Mouse (Mus musculus): ENCODE measurements at regions not wholly inside any gene's neighbourhood (a gene's known extent, or its start where the extent isn't known, plus 50 kb on each side); places are given as distances from the start of the nearest gene placed in this dataset.

DNA sequence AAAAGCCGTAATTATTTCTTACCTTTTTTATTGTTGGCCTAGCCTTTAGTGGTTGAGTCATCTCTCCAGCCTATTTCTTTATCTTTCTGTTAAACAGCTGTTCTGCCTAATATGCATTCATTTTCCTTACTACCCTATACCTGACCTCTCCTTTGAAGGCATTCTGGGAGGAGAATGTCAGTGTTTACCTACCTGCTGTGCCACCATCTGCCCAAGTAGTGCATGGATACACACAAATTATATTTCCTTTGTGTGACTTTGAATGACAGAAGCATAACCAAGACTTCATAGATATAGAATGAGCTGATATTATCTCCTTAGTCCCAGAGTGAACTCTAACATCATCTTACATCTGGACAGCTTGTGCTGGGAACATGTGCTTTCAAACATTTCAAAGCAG is 293.5 kb upstream of the Tom1l1 start:
- H3K4me1 ChIP-seq (ENCODE audit: control insufficient read depth, insufficient read depth, low read length) = no peaks in the 10 kb centered on the region
- no peak overlapping the region for H3K27ac ChIP-seq (ENCODE audit: low read depth, low read length)
- no peak for ATAC-seq
- no peaks in the 10 kb centered on the region for H3K36me3 ChIP-seq (ENCODE audit: control insufficient read depth, insufficient read depth, low read length)
- no peak for DNase-seq (ENCODE audit: low spot score)
- no peak overlapping the region for H3K4me3 ChIP-seq (ENCODE audit: low read depth, low read length)
- H3K9ac ChIP-seq (ENCODE audit: low read length) = no peak overlapping the region
- WGBS = 95% methylated on average over 1 of the region's 1 CpGs
- no peak overlapping the region for H3K4me2 ChIP-seq (ENCODE audit: low read length)
- no peaks in the 10 kb centered on the region for H3K9me3 ChIP-seq (replicated peaks; ENCODE audit: control insufficient read depth, low read length)
- H3K27me3 ChIP-seq (replicated peaks; ENCODE audit: control insufficient read depth, insufficient read depth, low read length) = no peaks in the 10 kb centered on the region

DNA sequence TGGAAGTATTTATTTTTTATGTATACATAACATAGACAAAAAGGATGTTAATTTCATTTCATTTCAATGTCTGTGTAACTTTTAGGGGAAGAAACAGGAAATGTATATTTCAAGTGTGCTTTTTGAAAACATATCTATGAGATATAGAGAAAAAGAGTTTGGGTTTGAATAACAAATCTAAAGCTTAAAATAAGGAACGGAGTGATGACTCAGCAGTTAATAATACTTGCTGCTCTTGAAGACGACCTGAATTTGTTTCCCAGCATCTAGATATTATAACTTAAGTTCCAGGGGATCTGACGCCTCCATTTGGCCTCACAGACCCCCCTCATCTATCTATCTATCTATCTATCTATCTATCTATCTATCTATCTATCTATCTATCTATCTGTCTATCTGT is 290.1 kb upstream of the Tom1l1 start:
- ATAC-seq = no peak
- no peaks in the 10 kb centered on the region for H3K36me3 ChIP-seq (ENCODE audit: control insufficient read depth, insufficient read depth, low read length)
- H3K4me1 ChIP-seq (ENCODE audit: control insufficient read depth, insufficient read depth, low read length) = no peaks in the 10 kb centered on the region
- no peak overlapping the region for H3K4me2 ChIP-seq (ENCODE audit: low read length)
- H3K27ac ChIP-seq (ENCODE audit: low read depth, low read length) = no peak overlapping the region
- H3K9me3 ChIP-seq (replicated peaks; ENCODE audit: control insufficient read depth, low read length) = no peaks in the 10 kb centered on the region
- DNase-seq (ENCODE audit: low spot score) = no peak
- 79% methylated on average over 3 of the region's 3 CpGs for WGBS
- no peak overlapping the region for H3K9ac ChIP-seq (ENCODE audit: low read length)
- no peaks in the 10 kb centered on the region for H3K27me3 ChIP-seq (replicated peaks; ENCODE audit: control insufficient read depth, insufficient read depth, low read length)
- H3K4me3 ChIP-seq (ENCODE audit: low read depth, low read length) = no peak overlapping the region

DNA sequence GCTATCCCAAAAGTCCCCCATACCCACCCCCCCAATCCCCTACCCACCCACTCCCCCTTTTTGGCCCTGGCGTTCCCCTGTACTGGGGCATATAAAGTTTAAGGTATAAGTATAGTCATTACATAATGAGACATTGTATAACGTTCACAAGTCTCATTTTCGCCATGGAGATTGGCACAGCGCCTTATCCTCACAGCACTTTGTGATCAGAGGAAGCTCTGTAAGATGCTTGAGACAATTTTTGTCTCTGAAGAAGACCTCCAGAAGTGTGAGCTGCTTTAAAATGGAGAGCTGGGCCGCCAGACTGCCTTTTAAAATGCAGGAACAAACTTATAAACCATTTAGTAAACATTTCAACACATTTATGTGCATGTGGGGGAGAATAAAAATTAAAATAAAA is 252.9 kb upstream of the Tom1l1 start:
- Histone ChIP-seq H3K27me3 (replicated peaks; ENCODE audit: control insufficient read depth, insufficient read depth, low read length) (no peaks in the 10 kb centered on the region), H3K9me3 (replicated peaks; ENCODE audit: control insufficient read depth, low read length) (no peaks in the 10 kb centered on the region), H3K36me3 (ENCODE audit: control insufficient read depth, insufficient read depth, low read length) (no peaks in the 10 kb centered on the region), H3K9ac (ENCODE audit: low read length) (no peak overlapping the region), H3K4me1 (ENCODE audit: control insufficient read depth, insufficient read depth, low read length) (no peaks in the 10 kb centered on the region), H3K4me2 (ENCODE audit: low read length) (no peak overlapping the region), H3K27ac (ENCODE audit: low read depth, low read length) (no peak overlapping the region), H3K4me3 (ENCODE audit: low read depth, low read length) (no peak overlapping the region)
- whole genome bisulfite sequencing = 69% methylated on average over 5 of the region's 5 CpGs
- ATAC-seq (no peak), DNase-seq (ENCODE audit: low spot score) (no peak)

DNA sequence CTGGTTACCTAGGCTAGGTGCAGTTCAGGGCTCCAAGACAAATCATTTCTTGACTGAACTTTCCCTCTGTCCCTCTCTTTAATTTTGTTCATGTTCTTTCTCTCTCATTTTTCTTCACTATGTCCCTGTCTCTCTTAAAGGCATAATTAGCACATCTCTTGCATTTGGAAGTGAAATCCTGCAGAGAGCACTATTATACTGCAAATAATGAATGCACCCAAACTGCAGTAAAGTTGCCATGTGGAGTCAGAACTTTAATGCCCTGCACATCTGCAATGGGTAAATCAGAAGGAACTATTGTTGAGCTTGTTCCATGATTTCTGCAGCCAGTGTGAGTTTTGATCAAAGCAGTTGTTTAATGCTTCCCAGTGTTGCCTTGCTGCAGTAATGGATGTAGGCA is 237.6 kb upstream of the Tom1l1 start:
- H3K4me2 ChIP-seq (ENCODE audit: low read length) = no peak overlapping the region
- H3K36me3 ChIP-seq (ENCODE audit: control insufficient read depth, insufficient read depth, low read length) = no peaks in the 10 kb centered on the region
- no peak overlapping the region for H3K4me3 ChIP-seq (ENCODE audit: low read depth, low read length)
- H3K27ac ChIP-seq (ENCODE audit: low read depth, low read length) = no peak overlapping the region
- DNase-seq (ENCODE audit: low spot score) = no peak
- no peak for ATAC-seq
- no peaks in the 10 kb centered on the region for H3K9me3 ChIP-seq (replicated peaks; ENCODE audit: control insufficient read depth, low read length)
- H3K9ac ChIP-seq (ENCODE audit: low read length) = no peak overlapping the region
- no peaks in the 10 kb centered on the region for H3K4me1 ChIP-seq (ENCODE audit: control insufficient read depth, insufficient read depth, low read length)
- H3K27me3 ChIP-seq (replicated peaks; ENCODE audit: control insufficient read depth, insufficient read depth, low read length) = no peaks in the 10 kb centered on the region

DNA sequence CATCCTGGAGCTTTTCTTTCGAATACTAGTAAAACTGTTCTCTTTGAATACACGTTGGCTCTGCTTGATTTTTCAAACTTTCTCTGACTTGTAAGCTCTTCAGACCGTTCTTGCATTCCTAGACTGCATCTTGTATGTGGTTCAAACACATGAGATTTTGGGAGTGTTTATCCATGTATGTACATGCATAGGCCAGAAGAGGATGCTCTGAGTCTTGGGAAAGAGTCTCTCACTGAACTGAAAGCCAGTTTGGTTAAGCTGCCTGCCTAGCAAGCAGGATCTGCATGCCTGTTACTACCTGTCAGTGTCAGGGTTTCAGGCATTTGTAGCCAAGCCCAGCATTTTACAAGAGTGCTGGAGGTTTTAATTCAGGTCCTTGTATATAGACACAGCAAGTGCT is 229.6 kb upstream of the Tom1l1 start:
- WGBS = 82% methylated on average over 3 of the region's 3 CpGs
- ATAC-seq (no peak), DNase-seq (ENCODE audit: low spot score) (no peak)
- no peak overlapping the region for H3K4me3 ChIP-seq (ENCODE audit: low read depth, low read length)
- no peak overlapping the region for H3K27ac ChIP-seq (ENCODE audit: low read depth, low read length)
- H3K9me3 ChIP-seq (replicated peaks; ENCODE audit: control insufficient read depth, low read length) = no peaks in the 10 kb centered on the region
- no peaks in the 10 kb centered on the region for H3K27me3 ChIP-seq (replicated peaks; ENCODE audit: control insufficient read depth, insufficient read depth, low read length)
- no peaks in the 10 kb centered on the region for H3K36me3 ChIP-seq (ENCODE audit: control insufficient read depth, insufficient read depth, low read length)
- no peaks in the 10 kb centered on the region for H3K4me1 ChIP-seq (ENCODE audit: control insufficient read depth, insufficient read depth, low read length)
- no peak overlapping the region for H3K9ac ChIP-seq (ENCODE audit: low read length)
- no peak overlapping the region for H3K4me2 ChIP-seq (ENCODE audit: low read length)

DNA sequence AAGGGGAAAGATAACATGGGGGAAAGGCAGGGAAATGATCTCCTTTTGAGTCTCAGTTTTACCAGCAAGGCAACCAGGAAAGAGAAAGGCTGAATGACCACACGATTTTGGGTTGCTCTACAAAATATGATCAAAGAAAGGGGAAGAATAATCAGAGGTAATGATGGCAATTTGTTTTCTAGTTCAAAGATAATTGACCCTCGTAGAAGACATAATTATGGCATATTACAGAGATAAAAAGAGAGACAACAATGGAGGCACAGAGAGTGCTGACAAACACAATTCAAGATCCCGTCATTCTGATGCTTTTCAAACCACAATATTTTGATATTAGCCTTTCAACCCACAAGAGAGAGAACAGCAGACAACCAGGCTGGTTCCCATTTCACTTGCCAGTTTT is 206.1 kb upstream of the Tom1l1 start:
- Histone ChIP-seq H3K36me3 (ENCODE audit: control insufficient read depth, insufficient read depth, low read length) (no peaks in the 10 kb centered on the region), H3K4me3 (ENCODE audit: low read depth, low read length) (no peak overlapping the region), H3K9me3 (replicated peaks; ENCODE audit: control insufficient read depth, low read length) (no peaks in the 10 kb centered on the region), H3K4me1 (ENCODE audit: control insufficient read depth, insufficient read depth, low read length) (no peaks in the 10 kb centered on the region), H3K27me3 (replicated peaks; ENCODE audit: control insufficient read depth, insufficient read depth, low read length) (no peaks in the 10 kb centered on the region), H3K9ac (ENCODE audit: low read length) (no peak overlapping the region), H3K27ac (ENCODE audit: low read depth, low read length) (no peak overlapping the region), H3K4me2 (ENCODE audit: low read length) (no peak overlapping the region)
- 27% methylated on average over 3 of the region's 3 CpGs for WGBS
- DNase-seq (ENCODE audit: low spot score) (peak; percentile 39), ATAC-seq (no peak)

DNA sequence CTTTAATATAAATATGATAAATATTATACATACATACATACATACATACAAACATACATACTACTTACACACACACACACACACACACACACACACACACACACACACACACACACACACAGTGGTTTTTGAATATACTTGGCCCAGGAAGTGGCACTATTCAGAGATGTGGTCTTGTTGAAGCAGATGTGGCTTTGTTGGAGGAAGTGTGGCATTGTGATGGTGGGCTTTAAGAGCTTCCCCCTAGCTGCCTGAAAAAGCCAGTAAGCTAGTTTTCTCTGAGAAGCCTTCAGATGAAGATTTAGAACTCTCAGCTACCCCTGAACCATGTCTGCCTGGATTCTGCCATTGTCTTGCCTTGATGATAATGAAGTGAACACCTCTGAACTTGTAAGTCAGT is 185.0 kb upstream of the Tom1l1 start:
- Histone ChIP-seq H3K9ac (ENCODE audit: low read length) (no peak overlapping the region), H3K36me3 (ENCODE audit: control insufficient read depth, insufficient read depth, low read length) (no peaks in the 10 kb centered on the region), H3K27ac (ENCODE audit: low read depth, low read length) (no peak overlapping the region), H3K4me1 (ENCODE audit: control insufficient read depth, insufficient read depth, low read length) (no peaks in the 10 kb centered on the region), H3K27me3 (replicated peaks; ENCODE audit: control insufficient read depth, insufficient read depth, low read length) (no peaks in the 10 kb centered on the region), H3K9me3 (replicated peaks; ENCODE audit: control insufficient read depth, low read length) (no peaks in the 10 kb centered on the region), H3K4me2 (ENCODE audit: low read length) (no peak overlapping the region), H3K4me3 (ENCODE audit: low read depth, low read length) (no peak overlapping the region)
- DNase-seq (ENCODE audit: low spot score) = no peak
- no peak for ATAC-seq

DNA sequence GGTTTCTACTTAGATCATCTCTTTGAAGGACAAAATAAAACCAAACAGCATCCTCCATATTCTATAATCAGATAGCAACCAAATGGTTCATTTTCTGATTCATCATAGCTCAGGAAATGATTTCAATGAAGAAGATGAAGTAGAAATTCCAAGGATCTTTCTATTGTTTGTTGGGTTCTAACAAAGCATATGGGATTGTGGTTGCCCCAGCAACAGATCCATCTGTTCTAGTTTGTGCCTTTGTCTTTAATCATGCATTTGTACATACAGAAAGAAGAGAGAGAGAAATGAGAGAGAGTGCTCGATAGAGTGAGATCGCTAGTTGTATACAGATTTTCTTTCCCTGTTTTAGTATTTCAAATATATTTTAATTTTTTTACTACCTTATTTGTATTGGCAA is 183.5 kb upstream of the Tom1l1 start:
- DNase-seq (ENCODE audit: low spot score) (peak; percentile 59), ATAC-seq (no peak)
- Histone ChIP-seq H3K36me3 (ENCODE audit: control insufficient read depth, insufficient read depth, low read length) (no peaks in the 10 kb centered on the region), H3K9me3 (replicated peaks; ENCODE audit: control insufficient read depth, low read length) (no peaks in the 10 kb centered on the region), H3K9ac (ENCODE audit: low read length) (no peak overlapping the region), H3K27me3 (replicated peaks; ENCODE audit: control insufficient read depth, insufficient read depth, low read length) (no peaks in the 10 kb centered on the region), H3K4me1 (ENCODE audit: control insufficient read depth, insufficient read depth, low read length) (no peaks in the 10 kb centered on the region), H3K27ac (ENCODE audit: low read depth, low read length) (no peak overlapping the region), H3K4me2 (ENCODE audit: low read length) (no peak overlapping the region), H3K4me3 (ENCODE audit: low read depth, low read length) (no peak overlapping the region)
- WGBS = 61% methylated on average over 2 of the region's 2 CpGs

DNA sequence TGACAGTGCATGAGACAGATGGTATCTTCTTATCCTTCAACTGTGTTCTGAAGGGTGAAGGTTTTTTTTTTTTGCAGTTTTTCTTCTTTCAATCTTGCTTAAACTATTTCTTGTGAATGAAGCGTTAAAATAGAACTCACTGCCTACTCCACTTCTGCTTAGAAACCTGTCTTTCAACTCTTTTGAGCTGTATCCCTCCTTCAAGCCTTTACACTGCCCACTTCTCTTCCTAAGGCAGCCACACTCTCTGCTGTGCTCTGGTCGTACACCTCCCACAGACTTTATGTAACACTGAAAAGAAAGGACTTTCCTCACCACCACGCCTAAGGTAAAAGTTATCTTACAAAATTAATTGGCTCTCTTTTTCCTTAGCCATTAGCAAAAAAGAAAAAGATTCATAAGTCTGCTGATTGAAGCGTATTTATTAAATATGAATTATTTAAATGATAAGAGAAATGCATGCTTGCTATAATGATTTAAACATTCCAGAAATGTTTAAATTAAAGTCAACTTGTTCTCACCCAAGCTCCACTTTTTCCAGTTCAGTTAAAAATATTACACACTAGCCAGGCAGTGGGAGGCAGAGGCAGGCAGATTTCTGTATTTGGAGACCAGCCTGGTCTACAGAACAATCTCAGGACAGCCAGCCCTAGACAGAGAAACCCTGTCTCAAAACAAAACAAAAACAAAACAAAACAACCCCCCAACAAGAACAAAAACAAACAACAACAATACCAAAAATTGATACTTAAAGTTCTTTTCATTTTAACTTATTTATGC is 176.0 kb upstream of the Tom1l1 start:
- Histone ChIP-seq H3K27me3 (replicated peaks; ENCODE audit: control insufficient read depth, insufficient read depth, low read length) (no peaks in the 10 kb centered on the region), H3K4me3 (ENCODE audit: low read depth, low read length) (no peak overlapping the region), H3K27ac (ENCODE audit: low read depth, low read length) (no peak overlapping the region), H3K9ac (ENCODE audit: low read length) (no peak overlapping the region), H3K4me2 (ENCODE audit: low read length) (no peak overlapping the region), H3K4me1 (ENCODE audit: control insufficient read depth, insufficient read depth, low read length) (no peaks in the 10 kb centered on the region), H3K9me3 (replicated peaks; ENCODE audit: control insufficient read depth, low read length) (no peaks in the 10 kb centered on the region), H3K36me3 (ENCODE audit: control insufficient read depth, insufficient read depth, low read length) (no peaks in the 10 kb centered on the region)
- 86% methylated on average over 4 of the region's 4 CpGs for WGBS
- DNase-seq (ENCODE audit: low spot score) (no peak), ATAC-seq (no peak)
